Mouse (Mus musculus): ENCODE results near the gene Mylip. TPM values are rescaled to one million over a fixed set of nuclear protein-coding genes. Genes with fewer than 3 reads are reported as not detected.

Gene Mylip
- polyA plus RNA-seq (2015; fragmentation: Nextera tagmentation; extraction: Ambion mirVana) = 47.1 and 58.1 TPM in 2 replicates

DNA sequence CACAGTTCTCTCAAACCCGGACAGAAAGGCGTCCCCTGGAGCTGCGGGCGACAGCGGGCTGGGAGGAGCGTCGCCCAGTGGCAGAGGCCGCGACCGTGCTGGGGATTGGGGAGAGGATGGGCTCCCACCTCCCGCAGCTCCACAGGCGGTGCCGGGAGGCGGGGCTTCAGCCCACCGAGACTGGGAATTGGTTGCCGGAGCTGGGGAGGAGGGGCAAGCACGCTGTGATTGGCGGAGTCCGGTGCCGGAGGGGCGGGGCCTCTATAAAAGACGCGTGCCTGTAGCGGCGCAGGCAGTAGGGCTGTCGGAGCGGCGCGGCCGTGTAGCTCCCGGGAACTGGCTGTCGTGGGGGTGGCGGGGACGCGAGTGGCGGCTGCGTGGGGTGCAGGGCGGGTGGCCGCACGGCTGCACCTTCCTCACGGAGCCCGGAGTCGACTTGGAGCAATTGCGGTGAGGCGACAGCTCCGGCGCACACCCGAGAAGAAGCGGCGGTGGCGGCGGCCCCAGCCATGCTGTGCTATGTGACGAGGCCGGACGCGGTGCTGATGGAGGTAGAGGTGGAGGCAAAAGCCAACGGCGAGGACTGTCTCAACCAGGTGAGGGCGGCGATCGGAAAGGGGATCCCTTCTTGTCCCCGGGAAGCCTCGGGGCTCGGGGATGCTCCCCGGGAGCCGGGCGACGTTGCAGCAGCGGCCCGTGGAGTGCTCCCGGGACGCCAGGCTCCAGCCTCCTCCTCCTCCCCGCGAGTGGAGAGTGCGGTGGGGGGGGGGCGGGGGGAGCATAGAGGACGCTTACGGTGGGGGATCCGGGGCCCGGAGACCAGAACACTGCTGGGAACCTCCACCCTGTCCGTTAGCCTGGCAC is at the start of gene Mylip:
Gene Mylip, plus strand, starts transcription at position 295 of the 864 bp plus-strand sequence.
- H3K36me3 ChIP-seq = no peaks in the 10 kb centered on the region
- H3K27ac ChIP-seq = peak within 1 kb of the TSS; percentile 96
- no peaks in the 10 kb centered on the region for H3K9me3 ChIP-seq
- no peaks in the 10 kb centered on the region for H3K27me3 ChIP-seq
- H3K4me3 ChIP-seq = peak within 1 kb of the TSS; percentile 96
- peak within 1 kb of the TSS; percentile 69 for H3K4me2 ChIP-seq
- under 1% methylated on average over 69 of the region's 81 CpGs for WGBS
- H3K4me1 ChIP-seq = peaks cover 32% of the 10 kb centered on the region
- H3K9ac ChIP-seq = peak within 1 kb of the TSS; percentile 96
- peak; percentile 90 for ATAC-seq (ENCODE audit: insufficient number of reproducible peaks, insufficient read depth, low FRiP score, low TSS enrichment, low read depth)

GRCm38 (mm10) chr13:45341991-45342390 is 47.6 kb upstream of the Mylip start:
- ATAC-seq (ENCODE audit: insufficient number of reproducible peaks, insufficient read depth, low FRiP score, low TSS enrichment, low read depth) = no peak
- Histone ChIP-seq H3K4me1 (peaks cover 20% of the 10 kb centered on the region), H3K27me3 (no peaks in the 10 kb centered on the region), H3K9me3 (no peaks in the 10 kb centered on the region), H3K36me3 (no peaks in the 10 kb centered on the region), H3K4me2 (no peak overlapping the region), H3K27ac (no peak overlapping the region), H3K4me3 (no peak overlapping the region), H3K9ac (no peak overlapping the region)

- Histone ChIP-seq H3K27me3 (no peaks in the 10 kb centered on the region), H3K4me1 (peaks cover 20% of the 10 kb centered on the region), H3K27ac (0 out of 2 replicates have a peak overlapping the region, but pooled peaks have one; percentile 7), H3K36me3 (no peaks in the 10 kb centered on the region), H3K4me3 (no peak overlapping the region), H3K9ac (no peak overlapping the region), H3K9me3 (no peaks in the 10 kb centered on the region), H3K4me2 (no peak overlapping the region)
- ATAC-seq (ENCODE audit: insufficient number of reproducible peaks, insufficient read depth, low FRiP score, low TSS enrichment, low read depth) = no peak
- WGBS = 68% methylated on average over 6 of the region's 6 CpGs
Measured at GRCm38 (mm10) chr13:45343541-45343940, 46.0 kb upstream of the Mylip start.

DNA sequence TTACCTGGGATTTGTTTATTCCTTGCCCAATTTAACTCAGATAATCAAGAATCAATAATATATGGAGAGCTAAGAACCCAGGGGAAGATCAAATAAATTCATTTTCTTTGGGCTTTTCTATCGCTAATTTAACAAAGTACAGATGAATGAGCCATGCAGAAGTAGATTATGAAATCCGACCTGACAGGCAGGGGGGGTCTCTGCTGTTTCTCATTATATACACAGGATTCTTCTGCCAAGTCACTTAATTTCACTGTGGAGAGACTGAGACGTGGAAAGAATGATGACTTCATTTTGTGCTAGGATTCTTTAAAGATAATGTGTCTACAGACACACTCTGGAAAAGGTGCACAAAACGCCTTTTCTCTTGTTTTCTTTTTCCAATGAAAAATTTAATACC is 45.6 kb upstream of the Mylip start:
- H3K27me3 ChIP-seq = no peaks in the 10 kb centered on the region
- H3K9ac ChIP-seq = no peak overlapping the region
- no peak overlapping the region for H3K4me2 ChIP-seq
- no peak overlapping the region for H3K27ac ChIP-seq
- WGBS = 30% methylated on average over 4 of the region's 4 CpGs
- no peaks in the 10 kb centered on the region for H3K9me3 ChIP-seq
- H3K4me1 ChIP-seq = peaks cover 20% of the 10 kb centered on the region
- no peak overlapping the region for H3K4me3 ChIP-seq
- H3K36me3 ChIP-seq = no peaks in the 10 kb centered on the region
- ATAC-seq (ENCODE audit: insufficient number of reproducible peaks, insufficient read depth, low FRiP score, low TSS enrichment, low read depth) = no peak

DNA sequence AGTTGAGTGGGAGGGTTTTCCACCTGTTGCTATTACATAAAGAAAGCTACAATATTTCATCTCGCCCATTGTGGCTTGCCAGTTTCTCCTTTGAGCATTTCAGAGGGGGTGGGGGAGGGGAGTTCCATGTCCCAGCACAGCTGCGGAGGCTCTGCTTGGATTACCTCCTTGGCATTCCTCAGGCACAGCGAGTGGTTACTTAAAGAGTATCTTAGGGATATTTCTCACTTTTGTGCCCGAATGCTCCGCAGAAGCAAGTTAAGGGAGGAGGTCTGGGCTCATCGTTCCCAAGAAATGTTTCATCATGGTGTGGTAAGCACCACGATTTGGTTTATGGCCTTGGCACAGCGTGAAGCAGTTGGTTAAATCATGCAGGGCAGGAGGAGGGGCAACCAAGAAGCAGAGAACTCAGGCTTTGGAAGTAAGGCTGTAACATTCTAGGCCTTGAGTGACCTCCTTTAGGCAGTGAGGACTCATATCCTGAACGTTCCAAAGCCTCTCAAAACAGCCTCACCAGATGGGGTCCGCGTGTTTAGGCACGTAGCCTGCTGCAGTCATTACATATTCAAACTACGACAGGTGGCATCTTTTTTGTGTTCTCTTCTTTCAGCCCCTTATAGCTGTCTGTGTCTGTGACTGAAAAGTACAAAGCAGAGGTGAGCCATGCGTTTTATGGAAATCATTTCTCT is 43.9 kb upstream of the Mylip start:
- Histone ChIP-seq H3K27me3 (no peaks in the 10 kb centered on the region), H3K9me3 (no peaks in the 10 kb centered on the region), H3K27ac (peak overlapping the region; percentile 69), H3K36me3 (no peaks in the 10 kb centered on the region), H3K4me1 (peaks cover 20% of the 10 kb centered on the region), H3K4me3 (no peak overlapping the region), H3K9ac (no peak overlapping the region), H3K4me2 (peak overlapping the region; percentile 31)
- 12% methylated on average over 14 of the region's 14 CpGs for WGBS
- peak; percentile 43; the same call in 1 of the 2 replicates for ATAC-seq (ENCODE audit: insufficient number of reproducible peaks, insufficient read depth, low FRiP score, low TSS enrichment, low read depth)

GRCm38 (mm10) chr13:45351483-45351882 is 38.1 kb upstream of the Mylip start:
- no peak for ATAC-seq (ENCODE audit: insufficient number of reproducible peaks, insufficient read depth, low FRiP score, low TSS enrichment, low read depth)
- Histone ChIP-seq H3K9ac (no peak overlapping the region), H3K36me3 (no peaks in the 10 kb centered on the region), H3K27ac (no peak overlapping the region), H3K4me1 (no peaks in the 10 kb centered on the region), H3K4me2 (no peak overlapping the region), H3K9me3 (no peaks in the 10 kb centered on the region), H3K27me3 (no peaks in the 10 kb centered on the region), H3K4me3 (no peak overlapping the region)
- 83% methylated on average over 5 of the region's 5 CpGs for WGBS

DNA sequence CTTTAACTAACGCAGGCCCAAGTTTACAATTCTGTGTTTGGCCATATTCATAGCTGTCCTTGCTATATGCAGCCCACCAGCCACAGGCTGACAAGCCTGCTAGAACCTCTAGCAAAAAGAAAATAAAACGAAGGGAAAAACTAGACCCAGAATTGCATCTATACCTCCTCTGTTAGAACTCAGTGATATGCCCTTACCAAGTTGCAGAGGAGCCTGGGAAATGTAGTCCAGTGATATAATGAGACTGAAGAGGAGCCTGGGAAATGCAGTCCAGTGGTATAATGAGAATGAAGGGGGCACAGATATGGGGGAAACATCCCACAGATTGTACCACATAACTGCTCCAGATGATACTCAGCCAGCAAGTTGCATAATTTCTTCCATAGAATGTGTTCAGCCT is 34.7 kb upstream of the Mylip start:
- Histone ChIP-seq H3K9ac (no peak overlapping the region), H3K9me3 (no peaks in the 10 kb centered on the region), H3K4me1 (no peaks in the 10 kb centered on the region), H3K27ac (no peak overlapping the region), H3K27me3 (no peaks in the 10 kb centered on the region), H3K4me3 (no peak overlapping the region), H3K36me3 (no peaks in the 10 kb centered on the region), H3K4me2 (no peak overlapping the region)
- no peak for ATAC-seq (ENCODE audit: insufficient number of reproducible peaks, insufficient read depth, low FRiP score, low TSS enrichment, low read depth)
- 76% methylated on average over 2 of the region's 2 CpGs for WGBS

DNA sequence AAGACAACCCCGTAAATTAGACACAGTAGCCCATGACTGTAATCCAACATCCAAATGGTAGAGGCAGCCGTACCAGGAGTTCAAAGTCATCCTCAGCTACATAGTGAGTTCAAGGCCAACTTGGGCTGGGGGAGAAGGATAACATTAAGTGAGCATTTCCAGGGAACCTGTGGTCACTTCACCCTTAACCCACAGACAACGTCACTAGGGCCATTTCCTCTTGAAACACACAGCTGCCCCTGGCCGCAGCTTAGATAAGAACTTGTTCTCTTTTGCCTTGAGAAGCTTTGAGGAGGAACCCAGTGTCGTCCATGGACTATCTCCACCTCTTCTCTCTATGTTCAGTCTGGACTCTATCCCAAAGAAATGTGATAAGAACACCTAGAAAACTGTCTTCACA is 31.3 kb upstream of the Mylip start:
- Histone ChIP-seq H3K4me2 (no peak overlapping the region), H3K27ac (no peak overlapping the region), H3K4me1 (no peaks in the 10 kb centered on the region), H3K27me3 (no peaks in the 10 kb centered on the region), H3K9me3 (no peaks in the 10 kb centered on the region), H3K9ac (no peak overlapping the region), H3K4me3 (no peak overlapping the region), H3K36me3 (no peaks in the 10 kb centered on the region)
- WGBS = 90% methylated on average over 5 of the region's 5 CpGs
- no peak for ATAC-seq (ENCODE audit: insufficient number of reproducible peaks, insufficient read depth, low FRiP score, low TSS enrichment, low read depth)

DNA sequence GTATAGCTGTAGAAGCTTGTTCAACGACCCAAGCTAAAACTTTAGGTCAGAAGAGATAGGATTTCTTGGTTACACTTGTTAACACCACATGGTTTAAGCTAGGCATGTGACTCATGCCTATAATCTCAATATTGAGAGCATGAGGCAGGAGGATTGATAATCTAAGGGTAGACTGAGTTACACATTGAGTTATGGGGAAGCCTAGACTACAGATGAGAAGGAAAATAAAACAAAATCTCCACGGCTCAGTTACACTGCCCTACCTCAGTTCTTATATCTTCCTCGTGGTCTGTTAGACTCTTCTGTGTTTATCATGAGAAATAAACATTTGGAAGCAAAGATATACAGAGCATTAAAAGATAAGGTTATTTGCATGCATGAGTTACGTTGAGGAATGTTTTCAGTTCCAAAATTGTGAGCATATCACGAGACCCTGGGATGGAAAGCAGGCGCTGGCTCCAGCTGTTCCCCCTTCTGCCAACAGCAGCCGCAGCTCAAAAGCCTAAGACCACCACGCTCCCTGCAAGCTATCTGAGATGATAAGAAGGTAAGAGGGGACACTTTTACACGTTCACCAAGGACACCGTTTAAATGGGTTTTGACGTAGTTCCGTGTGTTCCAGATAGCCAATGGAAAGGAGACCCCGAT is 30.7 kb upstream of the Mylip start:
- ATAC-seq (ENCODE audit: insufficient number of reproducible peaks, insufficient read depth, low FRiP score, low TSS enrichment, low read depth) = no peak
- Histone ChIP-seq H3K4me1 (no peaks in the 10 kb centered on the region), H3K4me3 (no peak overlapping the region), H3K9ac (no peak overlapping the region), H3K9me3 (no peaks in the 10 kb centered on the region), H3K36me3 (no peaks in the 10 kb centered on the region), H3K27ac (no peak overlapping the region), H3K27me3 (no peaks in the 10 kb centered on the region), H3K4me2 (no peak overlapping the region)
- 77% methylated on average over 13 of the region's 13 CpGs for WGBS

- Histone ChIP-seq H3K36me3 (no peaks in the 10 kb centered on the region), H3K4me3 (no peak overlapping the region), H3K9me3 (no peaks in the 10 kb centered on the region), H3K9ac (no peak overlapping the region), H3K27ac (no peak overlapping the region), H3K4me2 (no peak overlapping the region), H3K27me3 (no peaks in the 10 kb centered on the region), H3K4me1 (no peaks in the 10 kb centered on the region)
- no peak for ATAC-seq (ENCODE audit: insufficient number of reproducible peaks, insufficient read depth, low FRiP score, low TSS enrichment, low read depth)
- WGBS = 88% methylated on average over 10 of the region's 10 CpGs
Measured at GRCm38 (mm10) chr13:45365788-45366187, 23.8 kb upstream of the Mylip start.

GRCm38 (mm10) chr13:45371673-45372072 is 17.9 kb upstream of the Mylip start:
- no peak overlapping the region for H3K27ac ChIP-seq
- ATAC-seq (ENCODE audit: insufficient number of reproducible peaks, insufficient read depth, low FRiP score, low TSS enrichment, low read depth) = no peak
- 64% methylated on average over 2 of the region's 2 CpGs for WGBS
- no peaks in the 10 kb centered on the region for H3K36me3 ChIP-seq
- H3K4me2 ChIP-seq = no peak overlapping the region
- no peaks in the 10 kb centered on the region for H3K27me3 ChIP-seq
- peaks cover 13% of the 10 kb centered on the region for H3K4me1 ChIP-seq
- no peak overlapping the region for H3K9ac ChIP-seq
- no peaks in the 10 kb centered on the region for H3K9me3 ChIP-seq
- no peak overlapping the region for H3K4me3 ChIP-seq
